Mouse (Mus musculus) heart, embryonic 10.5 days (tissue): ENCODE results near the gene Mrpl27. TPM values are rescaled to one million over a fixed set of nuclear protein-coding genes. Genes with fewer than 3 reads are reported as not detected.

Experiments
- DNase-seq: peaks from one replicate; pipeline ENCODE4 v3.0.0-alpha.2; 2017; ENCODE audit warnings: low spot score
- H3K27ac ChIP-seq: fragments of 300-500 bp; sonication (generic); 2 replicates; pipeline ENCODE4 v1.5.1; 2016; ENCODE audit warnings: mild to moderate bottlenecking
- H3K27me3 ChIP-seq: fragments of 300-500 bp; sonication (generic); 2 replicates; pipeline ENCODE4 v1.6.1; 2016; ENCODE audit warnings: mild to moderate bottlenecking; ENCODE audit not compliant: poor library complexity, insufficient read depth, severe bottlenecking
- H3K36me3 ChIP-seq: fragments of 300-500 bp; sonication (generic); 2 replicates; pipeline ENCODE4 v1.6.1; 2016; ENCODE audit warnings: mild to moderate bottlenecking, moderate library complexity
- H3K4me1 ChIP-seq: fragments of 300-500 bp; sonication (generic); 2 replicates; pipeline ENCODE4 v1.6.1; 2016; ENCODE audit warnings: mild to moderate bottlenecking
- H3K4me3 ChIP-seq: fragments of 300-500 bp; sonication (generic); 2 replicates; pipeline ENCODE4 v1.5.1; 2016; ENCODE audit warnings: mild to moderate bottlenecking, moderate library complexity
- H3K9me3 ChIP-seq: fragments of 300-500 bp; sonication (generic); 2 replicates; pipeline ENCODE4 v1.6.1; 2016; ENCODE audit warnings: mild to moderate bottlenecking, moderate library complexity
- WGBS: fragments of 180-500 bp; shearing (Covaris S2); methylation state at CpG from one replicate; pipeline ENCODE4 v1.1.7; 2016; 5-methylcytosine and 5-hydroxymethylcytosine counted together
- polyA plus RNA-seq: library from polyadenylated mRNA; unstranded; fragments of >200 nt; fragmentation: Nextera tagmentation; extraction: Ambion mirVana; gene quantifications from 2 replicates; pipeline ENCODE4 v1.2.1, GENCODE M21; 2016

Gene Mrpl27
- polyA plus RNA-seq: 139 and 141 TPM in 2 replicates

GRCm38 (mm10) chr11:94653663-94654436 is at the start of gene Mrpl27, which contains the start of gene Eme1:
TSS of gene Mrpl27 (plus strand) at chr11:94653767.
TSS of gene Eme1 (minus strand) at chr11:94653964.
- peak; percentile 93 for DNase-seq
- WGBS: 2% methylated on average over 32 of the region's 32 CpGs
- Histone ChIP-seq H3K27ac (peak within 1 kb of the TSS; percentile 99), H3K9me3 (no peaks in the 10 kb centered on the region), H3K4me1 (peaks cover 12% of the 10 kb centered on the region; the same call in 1 of the 2 replicates), H3K36me3 (peaks cover 49% of the 10 kb centered on the region), H3K4me3 (peak within 1 kb of the TSS; percentile 77), H3K27me3 (no peaks in the 10 kb centered on the region)

- no peak for DNase-seq
- Histone ChIP-seq H3K4me3 (no peak overlapping the region), H3K27me3 (peaks cover 7% of the 10 kb centered on the region; the same call in 1 of the 2 replicates), H3K36me3 (no peaks in the 10 kb centered on the region), H3K4me1 (no peaks in the 10 kb centered on the region), H3K27ac (no peak overlapping the region), H3K9me3 (no peaks in the 10 kb centered on the region)
- WGBS: 72% methylated on average over 4 of the region's 4 CpGs
Observed at GRCm38 (mm10) chr11:94610744-94611740, 42.5 kb upstream of the Mrpl27 start.

GRCm38 (mm10) chr11:94614603-94615002 is 39.0 kb upstream of the Mrpl27 start:
- no peak for DNase-seq
- WGBS: 79% methylated on average over 4 of the region's 4 CpGs
- no peaks in the 10 kb centered on the region for H3K9me3 ChIP-seq
- no peaks in the 10 kb centered on the region for H3K36me3 ChIP-seq
- no peaks in the 10 kb centered on the region for H3K4me1 ChIP-seq
- no peak overlapping the region for H3K4me3 ChIP-seq
- peaks cover 7% of the 10 kb centered on the region; the same call in 1 of the 2 replicates for H3K27me3 ChIP-seq
- H3K27ac ChIP-seq: no peak overlapping the region

- WGBS: 13% methylated on average over 4 of the region's 4 CpGs
Observed at GRCm38 (mm10) chr11:94615494-94615893, 38.1 kb upstream of the Mrpl27 start.

GRCm38 (mm10) chr11:94617646-94618045 is 35.9 kb upstream of the Mrpl27 start:
- DNase-seq: no peak
- 81% methylated on average over 2 of the region's 2 CpGs for WGBS
- Histone ChIP-seq H3K36me3 (no peaks in the 10 kb centered on the region), H3K4me1 (no peaks in the 10 kb centered on the region), H3K9me3 (no peaks in the 10 kb centered on the region), H3K4me3 (no peak overlapping the region), H3K27ac (no peak overlapping the region), H3K27me3 (peaks cover 7% of the 10 kb centered on the region; the same call in 1 of the 2 replicates)

More at GRCm38 (mm10) chr11:94615494-94615893, 38.1 kb upstream of the Mrpl27 start:
- Histone ChIP-seq H3K36me3 (no peaks in the 10 kb centered on the region), H3K4me1 (no peaks in the 10 kb centered on the region), H3K27me3 (peaks cover 7% of the 10 kb centered on the region; the same call in 1 of the 2 replicates), H3K9me3 (no peaks in the 10 kb centered on the region), H3K27ac (no peak overlapping the region), H3K4me3 (no peak overlapping the region)
- DNase-seq: no peak

GRCm38 (mm10) chr11:94620766-94621457 is 32.7 kb upstream of the Mrpl27 start:
- no peak for DNase-seq
- no peaks in the 10 kb centered on the region for H3K9me3 ChIP-seq
- H3K27ac ChIP-seq: no peak overlapping the region
- H3K4me1 ChIP-seq: no peaks in the 10 kb centered on the region
- no peaks in the 10 kb centered on the region for H3K27me3 ChIP-seq
- no peaks in the 10 kb centered on the region for H3K36me3 ChIP-seq
- H3K4me3 ChIP-seq: no peak overlapping the region
- WGBS: 64% methylated on average over 6 of the region's 6 CpGs

GRCm38 (mm10) chr11:94621458-94621852 is 32.1 kb upstream of the Mrpl27 start:
- H3K9me3 ChIP-seq: no peaks in the 10 kb centered on the region
- no peaks in the 10 kb centered on the region for H3K36me3 ChIP-seq
- H3K4me3 ChIP-seq: no peak overlapping the region

GRCm38 (mm10) chr11:94622162-94622561 is 31.4 kb upstream of the Mrpl27 start:
- H3K4me3 ChIP-seq: no peak overlapping the region
- no peaks in the 10 kb centered on the region for H3K27me3 ChIP-seq
- H3K36me3 ChIP-seq: no peaks in the 10 kb centered on the region
- H3K9me3 ChIP-seq: no peaks in the 10 kb centered on the region
- WGBS: 72% methylated on average over 2 of the region's 2 CpGs
- no peak overlapping the region for H3K27ac ChIP-seq
- no peaks in the 10 kb centered on the region for H3K4me1 ChIP-seq
- no peak for DNase-seq

More at GRCm38 (mm10) chr11:94621458-94621852, 32.1 kb upstream of the Mrpl27 start:
- no peak overlapping the region for H3K27ac ChIP-seq
- no peak for DNase-seq
- H3K27me3 ChIP-seq: no peaks in the 10 kb centered on the region
- no peaks in the 10 kb centered on the region for H3K4me1 ChIP-seq

GRCm38 (mm10) chr11:94629199-94629883 is 24.2 kb upstream of the Mrpl27 start, which contains the start of gene Lrrc59:
TSS of gene Lrrc59 (plus strand) at chr11:94629767.
- Histone ChIP-seq H3K9me3 (no peaks in the 10 kb centered on the region), H3K4me1 (peaks cover 7% of the 10 kb centered on the region; the same call in 1 of the 2 replicates), H3K27ac (peak within 1 kb of the TSS; percentile 92), H3K4me3 (peak within 1 kb of the TSS; percentile 98), H3K27me3 (no peaks in the 10 kb centered on the region), H3K36me3 (peaks cover 32% of the 10 kb centered on the region)
- WGBS: 4% methylated on average over 40 of the region's 41 CpGs
- DNase-seq: peak; percentile 97

GRCm38 (mm10) chr11:94629884-94630198 is 23.7 kb upstream of the Mrpl27 start:
- 0% methylated on average over 28 of the region's 28 CpGs for WGBS

GRCm38 (mm10) chr11:94630199-94631011 is 23.2 kb upstream of the Mrpl27 start:
- no peaks in the 10 kb centered on the region for H3K27me3 ChIP-seq
- H3K27ac ChIP-seq: peak overlapping the region; percentile 92
- H3K36me3 ChIP-seq: peaks cover 42% of the 10 kb centered on the region
- H3K4me3 ChIP-seq: peak overlapping the region; percentile 98
- DNase-seq: no peak
- H3K9me3 ChIP-seq: no peaks in the 10 kb centered on the region
- 13% methylated on average over 26 of the region's 26 CpGs for WGBS
- peaks cover 7% of the 10 kb centered on the region; the same call in 1 of the 2 replicates for H3K4me1 ChIP-seq

More at GRCm38 (mm10) chr11:94629884-94630198, 23.7 kb upstream of the Mrpl27 start:
- Histone ChIP-seq H3K27me3 (no peaks in the 10 kb centered on the region), H3K4me3 (peak overlapping the region; percentile 98), H3K9me3 (no peaks in the 10 kb centered on the region), H3K36me3 (peaks cover 37% of the 10 kb centered on the region), H3K4me1 (peaks cover 7% of the 10 kb centered on the region; the same call in 1 of the 2 replicates), H3K27ac (peak overlapping the region; percentile 92)
- no peak for DNase-seq
